Mouse (Mus musculus) CH12.LX (cell line): ENCODE measurements around the gene Ppp2r2c. TPM values are rescaled to one million over a fixed set of nuclear protein-coding genes. Genes with fewer than 3 reads are reported as not detected.

Source experiments
- DNase-seq: peaks from one replicate; pipeline ENCODE4 v3.0.0-alpha.2; 2013; ENCODE audit errors: extremely low read depth
- H3K27ac ChIP-seq: 2 replicates; pipeline ENCODE4 v1.5.1; 2012; ENCODE audit warnings: low read depth, mild to moderate bottlenecking, control low read depth, moderate library complexity; ENCODE audit not compliant: insufficient read depth
- H3K27me3 ChIP-seq: replicated peaks from 2 replicates; pipeline ENCODE3; 2012; ENCODE audit warnings: inconsistent platforms
- H3K36me3 ChIP-seq, 2 experiments: replicated peaks in 1 of 2; 2 replicates each; pipeline versions ENCODE3 to v1.6.1; 2012; ENCODE audit warnings: inconsistent platforms in 1 of 2, low read length in 1 of 2, mild to moderate bottlenecking in 1 of 2, mixed read lengths in 1 of 2, moderate library complexity in 1 of 2; ENCODE audit not compliant: control insufficient read depth in 1 of 2, insufficient read depth in 1 of 2
- H3K4me1 ChIP-seq, 2 experiments: 2 replicates each; pipeline ENCODE4 v1.6.1; 2012; ENCODE audit warnings: inconsistent platforms in 1 of 2, moderate library complexity in 1 of 2; ENCODE audit not compliant: insufficient read depth in 2 of 2, control insufficient read depth in 1 of 2
- H3K4me2 ChIP-seq: 2 replicates; pipeline ENCODE4 v1.6.1; 2012; ENCODE audit warnings: low read depth, mild to moderate bottlenecking, control low read depth; ENCODE audit not compliant: poor library complexity, insufficient read depth, severe bottlenecking
- H3K4me3 ChIP-seq, 3 experiments: fragments of 150-350 bp in 1 of 3; sonication (generic) in 1 of 3; replicated peaks in 1 of 3; 2 replicates each; pipeline versions ENCODE3 to v1.5.1; 2011 to 2012; ENCODE audit warnings: low read depth in 2 of 3, low read length in 2 of 3, mild to moderate bottlenecking in 2 of 3, moderate library complexity in 2 of 3, control low read depth in 1 of 3, improper control_type of control experiment in 1 of 3, inconsistent platforms in 1 of 3, mixed read lengths in 1 of 3; ENCODE audit not compliant: poor library complexity in 1 of 3
- H3K79me2 ChIP-seq: replicated peaks from 2 replicates; pipeline ENCODE4 v1.6.1; 2012; ENCODE audit warnings: mild to moderate bottlenecking, moderate library complexity; ENCODE audit not compliant: control insufficient read depth, poor library complexity, insufficient read depth, severe bottlenecking; ENCODE audit errors: extremely low read depth
- H3K9ac ChIP-seq: 2 replicates; pipeline ENCODE4 v1.6.1; 2012; ENCODE audit warnings: low read depth, mild to moderate bottlenecking, control low read depth, moderate library complexity; ENCODE audit not compliant: insufficient read depth
- H3K9me3 ChIP-seq: replicated peaks from 2 replicates; pipeline ENCODE3; 2012; ENCODE audit warnings: low read length, inconsistent platforms, mixed read lengths
- BHLHE40 ChIP-seq: IDR thresholded peaks from 2 replicates; pipeline ENCODE4 v1.6.1; 2011; ENCODE audit warnings: mild to moderate bottlenecking, low read depth, low read length, improper control_type of control experiment
- CHD2 ChIP-seq: IDR thresholded peaks from 2 replicates; pipeline ENCODE4 v1.6.1; 2011; ENCODE audit warnings: low read length, improper control_type of control experiment
- CTCF ChIP-seq, 2 experiments: IDR thresholded peaks in 1 of 2; conservative IDR thresholded peaks in 1 of 2; 2 replicates each; pipeline ENCODE4 v1.5.1; 2011 to 2012; ENCODE audit warnings: low read depth in 2 of 2, low read length in 2 of 2, improper control_type of control experiment in 1 of 2, inconsistent platforms in 1 of 2, mild to moderate bottlenecking in 1 of 2, moderate library complexity in 1 of 2
- E2F4 ChIP-seq: IDR thresholded peaks from 2 replicates; pipeline ENCODE4 v1.6.1; 2011; ENCODE audit warnings: low read depth, low read length, improper control_type of control experiment; ENCODE audit not compliant: insufficient replicate concordance
- IRF4 ChIP-seq: IDR thresholded peaks from 2 replicates; pipeline ENCODE4 v1.6.1; 2014; ENCODE audit warnings: low read depth, mild to moderate bottlenecking, inconsistent platforms, low read length, improper control_type of control experiment
- JUN ChIP-seq: IDR thresholded peaks from 2 replicates; pipeline ENCODE4 v1.6.1; 2011; ENCODE audit warnings: low read depth, mild to moderate bottlenecking, low read length, improper control_type of control experiment, moderate library complexity; ENCODE audit not compliant: insufficient read depth
- MAFK ChIP-seq: IDR thresholded peaks from 2 replicates; pipeline ENCODE4 v1.6.1; 2011; ENCODE audit warnings: low read length, improper control_type of control experiment; ENCODE audit not compliant: insufficient replicate concordance
- MAZ ChIP-seq: IDR thresholded peaks from 2 replicates; pipeline ENCODE4 v1.6.1; 2012; ENCODE audit warnings: low read depth, mild to moderate bottlenecking, inconsistent platforms, low read length, improper control_type of control experiment, moderate library complexity
- MXI1 ChIP-seq: IDR thresholded peaks from 2 replicates; pipeline ENCODE4 v1.6.1; 2011; ENCODE audit warnings: mild to moderate bottlenecking, low read depth, low read length, improper control_type of control experiment
- POLR2AphosphoS2 ChIP-seq: IDR thresholded peaks from 2 replicates; pipeline ENCODE4 v1.6.1; 2011; ENCODE audit warnings: low read depth, low read length, improper control_type of control experiment
- RAD21 ChIP-seq: IDR thresholded peaks from 2 replicates; pipeline ENCODE4 v1.6.1; 2011; ENCODE audit warnings: low read depth, mild to moderate bottlenecking, low read length, improper control_type of control experiment, moderate library complexity
- SMC3 ChIP-seq: IDR thresholded peaks from 2 replicates; pipeline ENCODE4 v1.6.1; 2011; ENCODE audit warnings: low read depth, low read length, improper control_type of control experiment
- TCF12 ChIP-seq: IDR thresholded peaks from 2 replicates; pipeline ENCODE4 v1.6.1; 2014; ENCODE audit warnings: low read depth, mild to moderate bottlenecking, inconsistent platforms, low read length, improper control_type of control experiment
- ZC3H11A ChIP-seq: IDR thresholded peaks from 2 replicates; pipeline ENCODE4 v1.6.1; 2012; ENCODE audit warnings: low read depth, mild to moderate bottlenecking, inconsistent platforms, low read length, improper control_type of control experiment
- ZMIZ1 ChIP-seq: IDR thresholded peaks from 2 replicates; pipeline ENCODE4 v1.6.1; 2012; ENCODE audit warnings: low read depth, mild to moderate bottlenecking, inconsistent platforms, low read length, improper control_type of control experiment
- ZNF384 ChIP-seq: IDR thresholded peaks from 2 replicates; pipeline ENCODE4 v1.6.1; 2012; ENCODE audit warnings: low read depth, low read length, improper control_type of control experiment, inconsistent platforms
- dilution Hi-C: fragments of 300-500 bp; cut with MboI; formaldehyde crosslinking; loops from 2 replicates; pipeline ENCODE4 v1.14.3; 2020; ENCODE audit warnings: low sequenced_read_pairs; ENCODE audit not compliant: extremely low pct_unique_long_range_greater_than_20kb, extremely low pct_ligation_motif_present
- in situ Hi-C: fragments of 300-500 bp; cut with MboI; formaldehyde crosslinking; loops from 3 replicates; pipeline ENCODE4 v1.14.3; 2019; ENCODE audit warnings: low sequenced_read_pairs, low pct_ligation_motif_present, low pct_unique_long_range_greater_than_20kb, mixed read lengths
- polyA plus RNA-seq: library from polyadenylated mRNA; unstranded; fragments of >175 nt; gene quantifications from 2 replicates; pipeline ENCODE4 v1.2.1, GENCODE M21; 2012; ENCODE audit warnings: low read depth; ENCODE audit not compliant: insufficient read length
- total RNA-seq, 2 experiments: library from RNA; depleted of rRNA; stranded (reverse); fragments of 300-350 nt in 1 of 2; fragments of >200 nt in 1 of 2; gene quantifications; 2 replicates each; pipeline ENCODE4 v1.2.3; 2012 to 2014

The Ppp2r2c gene
- total and polyA plus RNA-seq, 3 experiments: 0.07 to 0.21 TPM; not detected in 1

DNA sequence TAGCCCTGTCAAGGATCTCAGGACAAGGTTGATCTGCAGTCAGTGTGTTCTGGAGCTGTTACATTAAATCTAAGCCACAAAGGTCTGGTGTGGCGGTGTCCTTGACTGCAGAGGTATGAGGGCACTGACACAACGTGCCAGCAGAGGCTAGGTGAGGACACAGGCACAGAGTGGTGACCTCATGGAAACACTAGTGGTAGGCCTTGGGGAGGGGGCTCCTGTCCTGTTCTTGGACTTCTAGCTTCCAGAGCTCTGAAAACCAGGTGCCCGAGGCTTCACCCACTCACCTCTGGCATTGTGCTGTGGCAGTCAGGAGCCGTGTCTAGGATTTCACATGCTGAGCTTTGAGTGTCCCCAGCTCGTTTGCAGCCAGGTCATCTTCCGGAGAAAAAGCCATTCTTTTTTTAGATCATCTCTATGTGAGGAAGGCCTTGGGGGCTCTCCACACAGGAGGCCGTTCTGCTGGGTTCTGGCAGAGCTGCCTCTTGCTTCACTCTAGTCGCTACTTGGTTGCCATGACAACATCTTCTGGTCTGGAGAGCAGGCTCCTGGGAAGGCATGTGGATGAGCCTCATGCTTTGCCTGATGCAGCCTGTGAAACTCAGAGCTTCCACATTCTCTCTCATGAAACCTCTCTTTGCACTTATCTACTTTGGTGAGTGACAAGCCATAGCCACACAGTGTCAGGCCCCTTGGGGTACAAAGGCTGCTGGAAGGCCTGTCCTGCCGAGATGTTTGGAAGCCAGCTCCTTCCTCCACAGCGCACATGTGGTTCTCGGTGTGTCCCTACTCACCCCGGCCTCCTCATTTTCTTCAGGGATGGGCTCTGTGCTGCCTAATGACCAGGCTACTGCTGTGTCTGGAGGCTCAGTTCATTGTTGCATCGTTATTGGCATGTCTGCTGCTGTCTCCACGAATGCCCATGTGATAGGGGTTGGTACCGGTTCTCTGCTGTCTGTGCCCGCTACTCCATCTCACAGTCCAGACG, 67.5 kb downstream of the Ppp2r2c start:
- dilution Hi-C loops (no loop called here), in situ Hi-C loops (no loop called here)

DNA sequence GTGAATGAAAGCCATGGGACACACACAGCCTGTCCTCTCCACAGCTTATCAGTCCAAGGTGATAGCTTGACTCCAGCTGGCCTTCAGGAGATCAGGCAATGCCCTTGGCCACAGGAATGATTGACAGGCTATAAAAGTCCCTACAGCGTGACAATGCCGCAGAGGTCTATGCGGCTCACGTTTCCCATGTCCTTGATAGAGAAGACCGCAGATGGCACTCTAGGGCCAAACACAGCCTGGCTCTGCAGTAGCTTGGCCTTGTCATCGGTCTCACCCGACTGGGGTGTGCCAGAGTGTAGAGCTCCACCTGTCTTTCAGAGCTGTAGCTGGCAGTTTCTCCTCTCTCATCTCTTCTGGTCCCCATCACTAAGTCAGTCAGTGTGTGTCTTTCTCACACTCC, 68.2 kb downstream of the Ppp2r2c start:
- Histone ChIP-seq H3K27me3 (peaks cover 69% of the 10 kb centered on the region), H3K79me2 (no peaks in the 10 kb centered on the region), H3K27ac (no peak overlapping the region), H3K36me3 (no peaks in the 10 kb centered on the region), H3K9ac (no peak overlapping the region), H3K4me3 (no peak overlapping the region), H3K9me3 (peaks cover 8% of the 10 kb centered on the region), H3K4me1 (no peaks in the 10 kb centered on the region), H3K4me2 (no peak overlapping the region)
- no peak for DNase-seq
- in situ Hi-C loops (no loop called here), dilution Hi-C loops (no loop called here)
- TF ChIP-seq IRF4: no peak
- TF ChIP-seq TCF12: no peak
- no peak for TF ChIP-seq JUN
- TF ChIP-seq CHD2: no peak
- no peak for TF ChIP-seq MAFK
- TF ChIP-seq POLR2AphosphoS2: no peak
- no peak for TF ChIP-seq ZMIZ1
- no peak for TF ChIP-seq MXI1
- TF ChIP-seq E2F4: no peak
- TF ChIP-seq ZC3H11A: no peak
- peak; percentile 13; the same call in 1 of the 2 replicates for TF ChIP-seq SMC3
- peak; percentile 20 for TF ChIP-seq RAD21
- no peak for TF ChIP-seq MAZ
- TF ChIP-seq BHLHE40: 0 out of 2 replicates have a peak, but pooled peaks have one; percentile 24
- peak in 1 of 2 experiments; percentile 53; a peak in 2 of 4 replicates for TF ChIP-seq CTCF (conservative IDR thresholded peaks at IDR 0.05 in 1 of 2, IDR thresholded peaks at IDR 0.05 in 1 of 2; ENCODE audit: low read depth in 2 of 2, low read length in 2 of 2)
- no peak for TF ChIP-seq ZNF384

More for the DNA sequence above, 67.5 kb downstream of the Ppp2r2c start:
- Histone ChIP-seq H3K36me3 (no peaks in the 10 kb centered on the region), H3K9me3 (peaks cover 9% of the 10 kb centered on the region), H3K4me1 (no peaks in the 10 kb centered on the region), H3K27ac (no peak overlapping the region), H3K4me2 (no peak overlapping the region), H3K9ac (no peak overlapping the region), H3K4me3 (no peak overlapping the region), H3K27me3 (peaks cover 62% of the 10 kb centered on the region), H3K79me2 (no peaks in the 10 kb centered on the region)
- TF ChIP-seq POLR2AphosphoS2 (no peak), CTCF (conservative IDR thresholded peaks at IDR 0.05 in 1 of 2, IDR thresholded peaks at IDR 0.05 in 1 of 2; ENCODE audit: low read depth in 2 of 2, low read length in 2 of 2) (no peak)
- TF ChIP-seq, all 38 proteins: peak for 0
- DNase-seq: no peak
